ENCODE assay signal across 9 mouse cellular contexts in the genomic region with DNA sequence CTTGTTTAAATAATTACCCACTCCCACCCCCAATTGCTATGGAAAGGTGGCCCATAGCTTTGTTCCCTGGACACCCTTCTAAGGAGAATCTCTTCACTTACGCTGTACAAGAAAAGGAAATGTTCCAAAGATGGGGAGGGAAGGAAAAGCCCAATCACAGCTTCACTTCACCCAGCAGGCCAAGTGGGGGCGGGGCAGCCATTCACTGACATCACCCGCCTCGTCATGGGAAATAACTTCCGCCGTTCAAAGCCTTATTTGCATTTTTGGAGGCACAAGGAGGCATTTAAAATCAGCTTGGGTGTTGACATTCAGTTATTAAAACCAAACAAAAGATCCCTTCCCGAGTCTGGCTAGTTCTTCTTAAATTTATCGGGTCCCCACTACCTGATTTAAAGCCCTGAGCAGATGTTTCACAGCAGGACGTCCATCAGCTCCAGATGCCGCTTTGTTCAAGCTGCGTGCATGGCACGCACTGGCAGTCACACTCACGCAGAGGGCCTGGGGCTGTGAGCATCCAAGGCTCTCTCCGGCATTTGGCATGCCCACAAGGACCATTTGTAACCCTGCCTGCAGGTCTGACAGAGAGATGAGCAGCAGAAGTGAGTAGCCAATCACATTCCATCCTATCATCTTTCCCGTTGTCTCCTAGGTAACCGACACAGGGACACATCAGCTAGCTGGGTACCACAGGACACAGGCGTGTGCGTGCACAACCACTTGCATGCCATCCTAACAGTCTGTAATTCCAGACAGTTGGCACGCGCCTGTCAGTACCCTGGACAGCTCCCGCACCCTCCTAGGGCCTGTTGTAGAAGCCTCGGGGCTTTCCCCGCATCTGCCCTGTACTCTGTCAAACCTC. TPM values are rescaled to one million over a fixed set of nuclear protein-coding genes. Genes with fewer than 3 reads are reported as not detected.
A peak's percentile ranks its signal among the peaks of the same experiment; 100 is the strongest.
DNase-seq lines count a peak whose midpoint lies in the region; ATAC-seq and TF ChIP-seq lines count a peak whose summit lies in the region.
"Had no signal": no experiment of that assay in that cellular context is flagged by ENCODE, and none has a peak within 500 bp of the region (broad histone marks: within the 10 kb centered on the region; RNA-seq: fewer than 3 reads in every experiment).

No protein-coding gene starts in this region.

- H3K9me3 ChIP-seq in heart, embryonic 12.5 days (replicated peaks): no peaks in the 10 kb centered on the region
- no peaks in the 10 kb centered on the region for H3K9me3 ChIP-seq in kidney, embryonic 16.5 days (ENCODE audit: low read length)
- H3K9me3 ChIP-seq in liver, embryonic 11.5 days (ENCODE audit: control insufficient read depth, low read length): no peaks in the 10 kb centered on the region
- H3K9me3 ChIP-seq in neural tube, embryonic 12.5 days: no peaks in the 10 kb centered on the region
- H3K9me3 ChIP-seq: limb, embryonic 13.5 days had no signal

- H3K4me3 ChIP-seq in heart, embryonic 12.5 days: no peak overlapping the region
- no peak overlapping the region for H3K4me3 ChIP-seq in gastrocnemius, adult 2 months
- no peak overlapping the region for H3K4me3 ChIP-seq in kidney, embryonic 16.5 days (ENCODE audit: low read length)
- H3K4me3 ChIP-seq in liver, embryonic 11.5 days (ENCODE audit: low read depth, low read length): no peak overlapping the region
- peak overlapping the region; percentile 13; the same call in 1 of the 2 replicates for H3K4me3 ChIP-seq in neural tube, embryonic 12.5 days
- H3K4me3 ChIP-seq: limb, embryonic 13.5 days had no signal

- DNase-seq in heart, adult 11 months: peak; percentile 89
- peak; percentile 16 for DNase-seq in c-Kit-positive CD71-positive TER-119-positive erythroid progenitor cells, embryonic 14.5 days (ENCODE audit: low spot score)
- peak; percentile 77 for DNase-seq in gastrocnemius, adult 2 months
- peak; percentile 72 for DNase-seq in liver, embryonic 11.5 days (ENCODE audit: low spot score)
- peak; percentile 66 for DNase-seq in urinary bladder, postnatal 14 days (ENCODE audit: low spot score)

- no peak overlapping the region for H3K27ac ChIP-seq in heart, embryonic 12.5 days (ENCODE audit: poor library complexity, severe bottlenecking)
- no peak overlapping the region for H3K27ac ChIP-seq in gastrocnemius, adult 2 months
- no peak overlapping the region for H3K27ac ChIP-seq in kidney, embryonic 16.5 days (ENCODE audit: low read length)
- no peak overlapping the region for H3K27ac ChIP-seq in liver, embryonic 11.5 days (ENCODE audit: low read depth, low read length)
- H3K27ac ChIP-seq in neural tube, embryonic 12.5 days: peak overlapping the region; percentile 54
- H3K27ac ChIP-seq: limb, embryonic 13.5 days had no signal

- H3K27me3 ChIP-seq in heart, embryonic 12.5 days (replicated peaks): peaks cover 77% of the 10 kb centered on the region
- H3K27me3 ChIP-seq in kidney, embryonic 16.5 days (ENCODE audit: insufficient read depth, low read length): peaks cover 42% of the 10 kb centered on the region
- peaks cover 53% of the 10 kb centered on the region for H3K27me3 ChIP-seq in liver, embryonic 11.5 days (replicated peaks; ENCODE audit: control insufficient read depth, insufficient read depth, low read length)
- H3K27me3 ChIP-seq in neural tube, embryonic 12.5 days (replicated peaks): peaks cover 32% of the 10 kb centered on the region

- no peaks in the 10 kb centered on the region for H3K36me3 ChIP-seq in heart, embryonic 12.5 days
- H3K36me3 ChIP-seq in kidney, embryonic 16.5 days (ENCODE audit: insufficient read depth, low read length): no peaks in the 10 kb centered on the region
- H3K36me3 ChIP-seq in liver, embryonic 11.5 days (ENCODE audit: control insufficient read depth, insufficient read depth, low read length): no peaks in the 10 kb centered on the region
- no peaks in the 10 kb centered on the region for H3K36me3 ChIP-seq in neural tube, embryonic 12.5 days
- H3K36me3 ChIP-seq: limb, embryonic 13.5 days had no signal

- 12% methylated on average over 23 of the region's 23 CpGs for WGBS in heart, embryonic 12.5 days
- 14% methylated on average over 23 of the region's 23 CpGs for WGBS in kidney, embryonic 16.5 days
- WGBS in liver, embryonic 11.5 days: 20% methylated on average over 23 of the region's 23 CpGs
- 5% methylated on average over 23 of the region's 23 CpGs for WGBS in neural tube, embryonic 12.5 days

- intact Hi-C loops in gastrocnemius, adult 2 months (cut with DNase I): no loop called here

- no peak for ATAC-seq in heart, embryonic 12.5 days (ENCODE audit: insufficient number of reproducible peaks, low FRiP score)
- ATAC-seq in kidney, embryonic 16.5 days (ENCODE audit: low FRiP score, low TSS enrichment): peak; percentile 54; the same call in 1 of the 2 replicates
- ATAC-seq in liver, embryonic 11.5 days (replicated peaks; ENCODE audit: low FRiP score): no peak
- peak; percentile 94 for ATAC-seq in neural tube, embryonic 12.5 days (ENCODE audit: low FRiP score, low read depth)

- H3K4me2 ChIP-seq in heart, embryonic 12.5 days: no peak overlapping the region
- H3K4me2 ChIP-seq in kidney, embryonic 16.5 days (replicated peaks; ENCODE audit: low read depth, low read length): no peak overlapping the region
- no peak overlapping the region for H3K4me2 ChIP-seq in liver, embryonic 11.5 days
- H3K4me2 ChIP-seq in neural tube, embryonic 12.5 days (replicated peaks): peak overlapping the region; percentile 49
- H3K4me2 ChIP-seq: limb, embryonic 13.5 days had no signal

- TF ChIP-seq CTCF in gastrocnemius, adult 2 months (IDR thresholded peaks at IDR 0.05): no peak

- no peak overlapping the region for H3K9ac ChIP-seq in heart, embryonic 12.5 days
- no peak overlapping the region for H3K9ac ChIP-seq in kidney, embryonic 16.5 days (replicated peaks; ENCODE audit: low read length)
- no peak overlapping the region for H3K9ac ChIP-seq in liver, embryonic 11.5 days (ENCODE audit: low read depth, low read length)
- peak overlapping the region; percentile 26; the same call in 1 of the 2 replicates for H3K9ac ChIP-seq in neural tube, embryonic 12.5 days
- H3K9ac ChIP-seq: limb, embryonic 13.5 days had no signal

- H3K4me1 ChIP-seq in heart, embryonic 12.5 days (replicated peaks): peaks cover 11% of the 10 kb centered on the region
- peaks cover 8% of the 10 kb centered on the region for H3K4me1 ChIP-seq in kidney, embryonic 16.5 days (ENCODE audit: insufficient read depth, low read length)
- H3K4me1 ChIP-seq in liver, embryonic 11.5 days (replicated peaks; ENCODE audit: control insufficient read depth, insufficient read depth, low read length): no peaks in the 10 kb centered on the region
- H3K4me1 ChIP-seq in neural tube, embryonic 12.5 days: peaks cover 47% of the 10 kb centered on the region

RNA-seq across cellular contexts. Expression of a gene that starts 12.2 kb away (rescaled TPM):
- 8.4 and 8.7 TPM in 2 replicates for polyA plus RNA-seq in heart, embryonic 12.5 days (2016; fragmentation: Nextera tagmentation; extraction: Ambion mirVana)
- 1 to 10 TPM; 4.5 to 5.2 TPM for total RNA-seq in gastrocnemius, adult 2 months (2021)
- polyA plus RNA-seq in kidney, embryonic 16.5 days (2015; fragmentation: Nextera tagmentation; extraction: Ambion mirVana): 0.59 and 0.84 TPM in 2 replicates
- polyA plus RNA-seq in liver, embryonic 11.5 days (2014; fragmentation: Nextera tagmentation; extraction: Ambion mirVana): 0.10 and 0.21 TPM in 2 replicates
- 4.5 and 4.9 TPM in 2 replicates for polyA plus RNA-seq in neural tube, embryonic 12.5 days (2016; fragmentation: Nextera tagmentation; extraction: Ambion mirVana)

RNA-seq across cellular contexts. Expression of a gene that starts 38.6 kb away (rescaled TPM):
- polyA plus RNA-seq in heart, embryonic 12.5 days (2016; fragmentation: Nextera tagmentation; extraction: Ambion mirVana): 26.4 and 27.0 TPM in 2 replicates
- 10 to 100 TPM; 10.1 to 11.6 TPM for total RNA-seq in gastrocnemius, adult 2 months (2021)
- polyA plus RNA-seq in kidney, embryonic 16.5 days (2015; fragmentation: Nextera tagmentation; extraction: Ambion mirVana): 26.7 and 30.7 TPM in 2 replicates
- 27.1 and 29.8 TPM in 2 replicates for polyA plus RNA-seq in liver, embryonic 11.5 days (2014; fragmentation: Nextera tagmentation; extraction: Ambion mirVana)
- 48.9 and 55.2 TPM in 2 replicates for polyA plus RNA-seq in neural tube, embryonic 12.5 days (2016; fragmentation: Nextera tagmentation; extraction: Ambion mirVana)

Comparison
In these comparisons a context has a peak if more than half of its experiments do, and no peak if none do; other contexts are left out.
1. DNase-seq: peak in every context shown above with its lines; median percentile 89 in heart, adult 11 months; 77 in gastrocnemius, adult 2 months; 72 in liver, embryonic 11.5 days; 66 in urinary bladder, postnatal 14 days; 16 in c-Kit-positive CD71-positive TER-119-positive erythroid progenitor cells, embryonic 14.5 days.
2. ATAC-seq: peak in kidney, embryonic 16.5 days (single experiment) and neural tube, embryonic 12.5 days (single experiment); none in heart, embryonic 12.5 days (single experiment) and liver, embryonic 11.5 days (single experiment).